27 mouse cellular contexts compared by ENCODE assay signal in the genomic region with DNA sequence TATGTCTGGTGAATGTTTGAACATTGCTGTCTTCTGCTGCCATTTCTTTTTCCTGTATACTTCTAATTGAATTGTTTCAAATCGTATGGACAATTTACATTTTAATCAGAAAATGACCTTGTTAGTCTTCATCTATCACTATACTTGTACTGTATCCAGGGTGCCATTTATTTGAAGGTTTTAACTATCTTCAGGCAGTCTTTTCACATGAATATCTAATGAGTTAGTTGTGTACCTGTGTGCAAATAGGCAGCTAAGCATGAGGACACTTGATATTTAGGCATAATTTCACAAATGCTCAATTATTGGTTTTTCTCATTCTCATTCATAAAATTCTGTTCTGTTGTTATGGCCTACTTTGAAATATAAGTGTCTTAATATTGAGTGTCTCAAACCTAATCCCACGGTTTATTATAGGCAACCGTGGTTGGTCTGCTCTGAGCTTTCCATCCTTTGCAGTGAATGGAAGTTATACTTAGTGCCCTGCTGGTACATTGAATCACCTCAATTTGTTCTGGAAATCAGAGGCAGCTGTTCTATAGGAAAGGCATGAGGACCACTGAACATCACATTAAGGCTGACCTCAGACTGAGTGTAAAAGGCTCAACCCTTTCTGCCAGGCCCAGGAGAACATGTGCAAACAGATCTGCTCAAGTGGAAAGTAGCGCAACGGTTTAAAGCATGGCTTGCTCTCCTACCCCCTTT. TPM values are rescaled to one million over a fixed set of nuclear protein-coding genes. Genes with fewer than 3 reads are reported as not detected.
DNase-seq lines count a peak whose midpoint lies in the region; ATAC-seq lines count a peak whose summit lies in the region.
"Had no signal": no experiment of that assay in that cellular context is flagged by ENCODE, and none has a peak within 500 bp of the region (broad histone marks: within the 10 kb centered on the region; RNA-seq: fewer than 3 reads in every experiment).

No protein-coding gene starts in this region.

- WGBS in hindbrain, embryonic 10.5 days = 49% methylated on average over 5 of the region's 5 CpGs
- 44% methylated on average over 5 of the region's 5 CpGs for WGBS in hindbrain, embryonic 14.5 days
- 53% methylated on average over 5 of the region's 5 CpGs for WGBS in neural tube, embryonic 11.5 days
- 9% methylated on average over 5 of the region's 5 CpGs for WGBS in forebrain, embryonic 14.5 days
- WGBS in heart, embryonic 12.5 days = 82% methylated on average over 5 of the region's 5 CpGs

- ATAC-seq in hindbrain, embryonic 14.5 days (ENCODE audit: low FRiP score) = no peak
- peak; percentile 81 for ATAC-seq in neural tube, embryonic 11.5 days (ENCODE audit: insufficient read depth, low FRiP score, low TSS enrichment)
- peak; percentile 95 for ATAC-seq in forebrain, embryonic 14.5 days
- no peak for ATAC-seq in heart, embryonic 12.5 days (ENCODE audit: insufficient number of reproducible peaks, low FRiP score)
- ATAC-seq: activated CD4-positive, CD25-positive, alpha-beta regulatory T cell, adult 4 months; lung, postnatal 0 days had no signal

- H3K4me2 ChIP-seq in hindbrain, embryonic 14.5 days (replicated peaks) = no peak overlapping the region
- H3K4me2 ChIP-seq in neural tube, embryonic 11.5 days (ENCODE audit: low read depth) = no peak overlapping the region
- no peak overlapping the region for H3K4me2 ChIP-seq in forebrain, embryonic 14.5 days (ENCODE audit: low read length)
- no peak overlapping the region for H3K4me2 ChIP-seq in heart, embryonic 12.5 days
- H3K4me2 ChIP-seq: limb, embryonic 15.5 days; liver, embryonic 15.5 days; neural tube, embryonic 13.5 days had no signal

- 0 out of 2 replicates have a peak, but pooled peaks cover 5% of the 10 kb centered on the region for H3K4me1 ChIP-seq in hindbrain, embryonic 10.5 days (replicated peaks)
- H3K4me1 ChIP-seq in hindbrain, embryonic 14.5 days (replicated peaks; ENCODE audit: control insufficient read depth, insufficient read depth, low read length) = no peaks in the 10 kb centered on the region; the same call in 1 of the 2 replicates
- no peaks in the 10 kb centered on the region for H3K4me1 ChIP-seq in neural tube, embryonic 11.5 days (ENCODE audit: control insufficient read depth, insufficient read depth, low read length)
- H3K4me1 ChIP-seq in forebrain, embryonic 14.5 days (ENCODE audit: control insufficient read depth, insufficient read depth, low read length) = no peaks in the 10 kb centered on the region
- H3K4me1 ChIP-seq in heart, embryonic 12.5 days (replicated peaks) = no peaks in the 10 kb centered on the region
- H3K4me1 ChIP-seq: limb, embryonic 15.5 days; liver, embryonic 15.5 days; neural tube, embryonic 13.5 days had no signal

- DNase-seq in hindbrain, embryonic 10.5 days (ENCODE audit: low spot score) = peak; percentile 8
- DNase-seq in hindbrain, embryonic 14.5 days (ENCODE audit: low spot score) = no peak
- DNase-seq in neural tube, embryonic 11.5 days (ENCODE audit: low spot score) = no peak
- no peak for DNase-seq in neural tube, embryonic 10.5 days (ENCODE audit: extremely low spot score, low spot score)
- DNase-seq in forebrain, embryonic 14.5 days (ENCODE audit: low spot score) = no peak
- no peak for DNase-seq in thymus, postnatal 14 days
- DNase-seq in heart, postnatal 25 days (ENCODE audit: low spot score) = no peak
- DNase-seq: adrenal gland, postnatal 10 days; cerebellum, postnatal 10 days; gastrocnemius, postnatal 25 days; kidney, adult 18-20 months; kidney, postnatal 10 days; layer of hippocampus, postnatal 36 days; right cerebral cortex, postnatal 14 days; spleen, adult 18-20 months; thymus, postnatal 4 days had no signal

- no peak overlapping the region for H3K9ac ChIP-seq in hindbrain, embryonic 14.5 days
- no peak overlapping the region for H3K9ac ChIP-seq in neural tube, embryonic 11.5 days (ENCODE audit: low read length)
- H3K9ac ChIP-seq in forebrain, embryonic 14.5 days (ENCODE audit: low read length) = no peak overlapping the region
- H3K9ac ChIP-seq in heart, embryonic 12.5 days = no peak overlapping the region
- H3K9ac ChIP-seq: limb, embryonic 15.5 days; liver, embryonic 15.5 days; neural tube, embryonic 13.5 days had no signal

- no peaks in the 10 kb centered on the region for H3K9me3 ChIP-seq in hindbrain, embryonic 10.5 days
- no peaks in the 10 kb centered on the region for H3K9me3 ChIP-seq in hindbrain, embryonic 14.5 days (ENCODE audit: control insufficient read depth, low read length)
- no peaks in the 10 kb centered on the region for H3K9me3 ChIP-seq in neural tube, embryonic 11.5 days (ENCODE audit: control insufficient read depth, low read length)
- H3K9me3 ChIP-seq in forebrain, embryonic 14.5 days (replicated peaks; ENCODE audit: control insufficient read depth, low read length) = no peaks in the 10 kb centered on the region
- H3K9me3 ChIP-seq in heart, embryonic 12.5 days (replicated peaks) = no peaks in the 10 kb centered on the region
- H3K9me3 ChIP-seq: G1E; limb, embryonic 15.5 days; liver, embryonic 15.5 days; neural tube, embryonic 13.5 days had no signal

- H3K36me3 ChIP-seq in hindbrain, embryonic 10.5 days = no peaks in the 10 kb centered on the region
- H3K36me3 ChIP-seq in hindbrain, embryonic 14.5 days (replicated peaks; ENCODE audit: control insufficient read depth, insufficient read depth) = no peaks in the 10 kb centered on the region
- H3K36me3 ChIP-seq in neural tube, embryonic 11.5 days (ENCODE audit: control insufficient read depth, insufficient read depth, low read length) = no peaks in the 10 kb centered on the region
- no peaks in the 10 kb centered on the region for H3K36me3 ChIP-seq in forebrain, embryonic 14.5 days (ENCODE audit: control insufficient read depth, insufficient read depth, low read length)
- no peaks in the 10 kb centered on the region for H3K36me3 ChIP-seq in heart, embryonic 12.5 days
- H3K36me3 ChIP-seq: G1E; limb, embryonic 15.5 days; liver, embryonic 15.5 days; neural tube, embryonic 13.5 days had no signal

- no peak overlapping the region for H3K4me3 ChIP-seq in hindbrain, embryonic 10.5 days
- no peak overlapping the region for H3K4me3 ChIP-seq in hindbrain, embryonic 14.5 days (replicated peaks; ENCODE audit: low read length)
- H3K4me3 ChIP-seq in neural tube, embryonic 11.5 days (ENCODE audit: low read depth, low read length) = no peak overlapping the region
- H3K4me3 ChIP-seq in forebrain, embryonic 14.5 days (ENCODE audit: low read depth, low read length) = no peak overlapping the region
- H3K4me3 ChIP-seq in heart, embryonic 12.5 days = no peak overlapping the region
- H3K4me3 ChIP-seq: erythroblast, embryonic 14.5 days; layer of hippocampus, adult 2 months; limb, embryonic 15.5 days; liver, embryonic 15.5 days; neural tube, embryonic 13.5 days had no signal

- H3K27ac ChIP-seq in hindbrain, embryonic 10.5 days = no peak overlapping the region
- no peak overlapping the region for H3K27ac ChIP-seq in hindbrain, embryonic 14.5 days
- no peak overlapping the region for H3K27ac ChIP-seq in neural tube, embryonic 11.5 days (ENCODE audit: low read depth, low read length)
- 0 out of 2 replicates have a peak overlapping the region, but pooled peaks have one; percentile 23 for H3K27ac ChIP-seq in forebrain, embryonic 14.5 days (ENCODE audit: low read depth, low read length)
- no peak overlapping the region for H3K27ac ChIP-seq in heart, embryonic 12.5 days (ENCODE audit: poor library complexity, severe bottlenecking)
- H3K27ac ChIP-seq: layer of hippocampus, adult 2 months; limb, embryonic 15.5 days; liver, embryonic 15.5 days; neural tube, embryonic 13.5 days had no signal

- intact Hi-C loops in heart, postnatal 25 days (cut with DNase I) = no loop called here

- no peaks in the 10 kb centered on the region; the same call in 1 of the 2 replicates for H3K27me3 ChIP-seq in hindbrain, embryonic 10.5 days (ENCODE audit: insufficient read depth, poor library complexity, severe bottlenecking)
- H3K27me3 ChIP-seq in hindbrain, embryonic 14.5 days (ENCODE audit: control insufficient read depth, insufficient read depth, low read length) = no peaks in the 10 kb centered on the region
- H3K27me3 ChIP-seq in neural tube, embryonic 11.5 days (ENCODE audit: control insufficient read depth, insufficient read depth, low read length) = no peaks in the 10 kb centered on the region
- no peaks in the 10 kb centered on the region for H3K27me3 ChIP-seq in forebrain, embryonic 14.5 days (replicated peaks; ENCODE audit: control insufficient read depth, insufficient read depth, low read length)
- H3K27me3 ChIP-seq in heart, embryonic 12.5 days (replicated peaks) = no peaks in the 10 kb centered on the region
- H3K27me3 ChIP-seq: limb, embryonic 15.5 days; liver, embryonic 15.5 days; neural tube, embryonic 13.5 days had no signal

RNA-seq across cellular contexts. Expression of a gene that starts 10.4 kb away (rescaled TPM):
- polyA plus RNA-seq in hindbrain, embryonic 10.5 days (2016; fragmentation: Nextera tagmentation; extraction: Ambion mirVana) = 1.9 and 2.0 TPM in 2 replicates
- polyA plus RNA-seq in hindbrain, embryonic 14.5 days (2014; fragmentation: Nextera tagmentation; extraction: Ambion mirVana) = 24.9 and 26.3 TPM in 2 replicates
- polyA plus RNA-seq in neural tube, embryonic 11.5 days (2014; fragmentation: Nextera tagmentation; extraction: Ambion mirVana) = 4.1 and 6.0 TPM in 2 replicates
- 7.7 and 12.4 TPM in 2 replicates for polyA plus RNA-seq in forebrain, embryonic 14.5 days (2014; fragmentation: Nextera tagmentation; extraction: Ambion mirVana)
- polyA plus RNA-seq in heart, embryonic 12.5 days (2016; fragmentation: Nextera tagmentation; extraction: Ambion mirVana) = 0.42 and 0.95 TPM in 2 replicates
- total RNA-seq in heart, postnatal 25 days (2021) = not detected
- total RNA-seq: adrenal gland, postnatal 10 days; gastrocnemius, postnatal 25 days; megakaryocyte progenitor cell, adult 5-6 weeks had no signal
- polyA plus RNA-seq: activated CD4-positive, CD25-positive, alpha-beta regulatory T cell, adult 4 months; erythroblast, embryonic 14.5 days; G1E; heart, postnatal 0 days; liver, embryonic 15.5 days; lung, postnatal 0 days had no signal

Comparison
In these comparisons a context has a peak if more than half of its experiments do, and no peak if none do; other contexts are left out.
1. ATAC-seq: peak in neural tube, embryonic 11.5 days (single experiment) and forebrain, embryonic 14.5 days (single experiment); none in hindbrain, embryonic 14.5 days (single experiment) and heart, embryonic 12.5 days (single experiment).